Comparison of ENCODE assay signal across 17 mouse cellular contexts in the genomic region with DNA sequence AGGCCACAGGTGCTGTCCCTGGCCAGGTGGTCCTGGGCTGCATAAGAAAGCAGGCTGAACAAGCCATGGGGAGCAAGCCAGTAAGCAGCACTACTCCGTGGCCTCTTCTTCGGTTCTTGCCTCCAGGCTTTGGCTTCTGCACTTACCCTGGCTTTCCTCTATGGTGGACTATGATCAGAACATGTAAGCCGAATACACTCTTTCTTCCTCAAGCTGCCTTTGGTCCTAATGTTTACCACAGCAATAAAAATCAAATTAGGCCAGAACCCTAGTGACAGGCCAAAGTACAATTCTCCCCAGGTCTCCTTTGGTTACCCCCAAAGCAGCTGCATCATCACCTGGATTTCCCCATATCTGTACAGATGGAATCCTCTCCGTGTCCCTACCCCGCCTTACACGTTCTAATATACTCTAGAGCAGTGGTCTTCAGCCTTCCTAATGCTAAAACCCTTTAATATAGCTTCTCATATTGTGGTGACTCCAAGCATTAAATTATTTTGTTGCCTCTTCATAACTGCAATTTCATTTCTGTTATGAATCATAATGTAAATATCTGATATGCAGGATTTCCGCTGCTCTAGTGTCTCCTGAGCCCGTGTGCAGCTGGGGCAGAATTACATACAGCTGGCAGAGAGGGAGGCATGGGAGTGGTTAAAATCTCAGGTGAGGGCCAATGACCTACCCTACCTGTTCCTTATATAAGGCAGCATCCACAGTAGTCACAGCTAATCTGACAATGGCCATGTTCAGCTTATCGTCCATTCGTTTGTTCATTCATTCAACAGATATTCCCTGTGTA.
"Had no signal": no experiment of that assay in that cellular context is flagged by ENCODE, and none has a peak within 500 bp of the region (broad histone marks: within the 10 kb centered on the region; RNA-seq: fewer than 3 reads in every experiment).

No protein-coding gene starts in this region.

- H3K36me3 ChIP-seq: liver, embryonic 15.5 days; lung, embryonic 15.5 days; midbrain, embryonic 12.5 days; midbrain, embryonic 15.5 days; neural tube, embryonic 12.5 days had no signal

- H3K9me3 ChIP-seq: liver, embryonic 15.5 days; lung, embryonic 15.5 days; midbrain, embryonic 15.5 days had no signal

- H3K27ac ChIP-seq: liver, embryonic 15.5 days; lung, embryonic 15.5 days; macrophage; midbrain, embryonic 15.5 days; neural tube, embryonic 12.5 days had no signal

- H3K4me1 ChIP-seq: liver, embryonic 15.5 days; lung, embryonic 15.5 days had no signal

- H3K4me2 ChIP-seq: liver, embryonic 15.5 days; lung, embryonic 15.5 days; midbrain, embryonic 12.5 days; midbrain, embryonic 15.5 days; neural tube, embryonic 12.5 days had no signal

- H3K4me3 ChIP-seq: liver, embryonic 15.5 days; lung, embryonic 15.5 days; megakaryocyte, embryonic 14.5 days; midbrain, embryonic 12.5 days; midbrain, embryonic 15.5 days; neural tube, embryonic 12.5 days had no signal

- H3K9ac ChIP-seq: liver, embryonic 15.5 days; liver, postnatal 0 days; lung, embryonic 15.5 days; midbrain, embryonic 12.5 days; midbrain, embryonic 15.5 days; neural tube, embryonic 12.5 days had no signal

- ATAC-seq: liver, postnatal 0 days; lung, postnatal 0 days; midbrain, embryonic 15.5 days had no signal

- DNase-seq: liver, postnatal 0 days; lung, adult 2 months; lung, postnatal 14 days; lung, postnatal 36 days; right cerebral cortex, postnatal 14 days; spleen, adult 18-20 months; thymus, adult 18-20 months; thymus, postnatal 25 days; thymus, postnatal 4 days had no signal

- H3K27me3 ChIP-seq: liver, embryonic 15.5 days; lung, embryonic 15.5 days; midbrain, embryonic 12.5 days; midbrain, embryonic 15.5 days; neural tube, embryonic 12.5 days had no signal
